Mouse (Mus musculus) forebrain, embryonic 12.5 days (tissue): ENCODE data around the gene Rhbdf2. TPM values are rescaled to one million over a fixed set of nuclear protein-coding genes. Genes with fewer than 3 reads are reported as not detected.

ENCODE experiments used
- ATAC-seq: fragments of 200-750 bp; cut with Nextera tagmentation; 2 replicates; pipeline ENCODE4 v1.8.0; 2017; ENCODE audit warnings: moderate TSS enrichment; ENCODE audit not compliant: low FRiP score
- H3K27ac ChIP-seq: fragments of 300-500 bp; sonication (generic); 2 replicates; pipeline ENCODE4 v1.5.1; 2016; ENCODE audit warnings: mild to moderate bottlenecking
- H3K27me3 ChIP-seq: fragments of 300-500 bp; sonication (generic); 2 replicates; pipeline ENCODE4 v1.6.1; 2016; ENCODE audit warnings: mild to moderate bottlenecking
- H3K36me3 ChIP-seq: fragments of 300-500 bp; sonication (generic); replicated peaks from 2 replicates; pipeline ENCODE4 v1.6.1; 2016; ENCODE audit warnings: mild to moderate bottlenecking
- H3K4me1 ChIP-seq: fragments of 300-500 bp; sonication (generic); 2 replicates; pipeline ENCODE4 v1.6.1; 2016
- H3K4me2 ChIP-seq: fragments of 300-500 bp; sonication (generic); 2 replicates; pipeline ENCODE4 v1.6.1; 2016; ENCODE audit warnings: mild to moderate bottlenecking, moderate library complexity
- H3K4me3 ChIP-seq: fragments of 300-500 bp; sonication (generic); replicated peaks from 2 replicates; pipeline ENCODE4 v1.5.1; 2016; ENCODE audit warnings: mild to moderate bottlenecking
- H3K9ac ChIP-seq: fragments of 300-500 bp; sonication (generic); 2 replicates; pipeline ENCODE4 v1.6.1; 2016; ENCODE audit warnings: mild to moderate bottlenecking
- H3K9me3 ChIP-seq: fragments of 300-500 bp; sonication (generic); 2 replicates; pipeline ENCODE4 v1.6.1; 2016
- WGBS: fragments of 180-500 bp; shearing (Covaris S2); methylation state at CpG from one replicate; pipeline ENCODE4 v1.1.7; 2016; 5-methylcytosine and 5-hydroxymethylcytosine counted together
- polyA plus RNA-seq: library from polyadenylated mRNA; unstranded; fragments of >200 nt; fragmentation: Nextera tagmentation; extraction: Ambion mirVana; gene quantifications from 2 replicates; pipeline ENCODE4 v1.2.1, GENCODE M21; 2016

Gene Rhbdf2
- polyA plus RNA-seq, 1 experiment from 2014 or later: 1.9 TPM

DNA sequence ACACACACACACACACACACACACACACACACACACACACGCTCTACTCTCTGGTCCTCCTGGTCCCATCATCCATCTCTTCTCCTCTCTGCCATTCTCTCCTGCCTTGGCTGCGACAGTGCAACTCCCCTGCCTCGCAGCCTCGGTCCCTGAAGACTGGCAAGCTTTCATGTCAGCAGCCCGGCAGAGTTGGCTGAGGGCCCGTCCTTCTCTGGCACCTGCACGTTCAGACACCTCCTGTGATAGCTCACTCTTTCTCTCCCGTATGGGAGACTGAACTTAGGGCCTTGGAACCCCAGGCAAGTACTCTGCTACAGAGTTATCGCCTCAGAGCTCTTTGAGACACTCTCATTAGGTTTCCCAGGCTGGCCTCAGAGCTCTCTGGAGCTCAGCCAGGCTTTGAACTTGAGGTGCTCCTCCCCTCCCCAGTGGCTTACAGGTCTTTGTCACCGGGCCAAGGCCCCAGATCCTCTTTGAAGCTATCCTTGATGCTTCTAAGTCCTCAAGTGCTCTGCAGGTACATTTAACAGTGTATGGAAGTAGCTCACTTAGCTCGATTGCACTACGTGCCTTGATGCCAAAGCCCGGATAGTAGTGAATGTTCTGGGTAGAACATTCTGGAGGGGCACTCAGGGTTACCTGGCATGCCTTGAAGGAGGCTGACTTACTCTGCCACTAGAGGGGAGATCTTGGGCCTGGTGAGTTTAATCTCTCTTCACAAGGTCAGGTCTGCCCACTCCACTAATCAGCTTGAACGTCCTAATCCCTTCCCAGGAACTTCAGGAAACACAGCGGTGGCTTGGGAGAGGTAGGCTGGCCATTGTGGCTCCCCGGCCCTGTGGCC lies 29.8 kb upstream of the Rhbdf2 start:
- H3K27me3 ChIP-seq: peaks cover 50% of the 10 kb centered on the region
- peaks cover 51% of the 10 kb centered on the region for H3K4me1 ChIP-seq
- H3K4me3 ChIP-seq: peak overlapping the region; percentile 34

DNA sequence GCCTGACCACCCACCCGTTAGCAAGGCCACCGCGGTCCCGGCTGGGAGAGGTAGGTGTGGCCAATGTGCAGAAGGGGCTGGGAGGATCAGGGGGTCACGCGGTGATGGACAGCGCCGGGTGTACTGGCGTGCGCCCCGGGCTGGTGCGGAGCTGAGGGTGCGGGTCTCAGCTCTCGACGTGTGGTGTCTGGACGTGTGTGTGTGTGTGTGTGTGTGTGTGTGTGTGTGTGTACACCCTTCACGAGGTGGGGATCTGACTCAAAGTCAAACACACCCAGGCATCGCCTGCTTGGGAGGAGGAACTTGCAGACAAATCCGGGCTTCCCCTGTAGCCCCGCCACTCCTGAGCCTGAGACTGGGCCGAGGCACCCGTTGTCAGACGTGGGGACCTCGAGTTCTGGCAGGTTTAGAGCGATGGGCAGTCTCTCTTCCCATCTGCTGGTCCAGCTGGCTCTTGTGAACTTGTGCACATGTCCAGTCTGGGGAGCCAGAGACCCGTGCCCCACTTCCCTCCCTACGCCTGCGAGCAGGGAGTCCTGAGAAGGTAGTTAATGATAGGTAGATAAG lies 27.5 kb upstream of the Rhbdf2 start, which contains the start of gene Cygb:
Cygb (minus strand) TSS at position 59 of the 567 bp plus-strand sequence.
- Histone ChIP-seq H3K9me3 (no peaks in the 10 kb centered on the region), H3K4me2 (peak within 1 kb of the TSS; percentile 92), H3K4me3 (peak within 1 kb of the TSS; percentile 51), H3K27ac (no peak within 1 kb of the TSS), H3K36me3 (no peaks in the 10 kb centered on the region), H3K9ac (peak within 1 kb of the TSS; percentile 63), H3K4me1 (peaks cover 32% of the 10 kb centered on the region), H3K27me3 (peaks cover 64% of the 10 kb centered on the region)
- 6% methylated on average over 28 of the region's 28 CpGs for WGBS
- ATAC-seq: 0 out of 2 replicates have a peak, but pooled peaks have one; percentile 34

More for the DNA sequence above, 29.8 kb upstream of the Rhbdf2 start:
- Histone ChIP-seq H3K27ac (peak overlapping the region; percentile 88), H3K4me2 (peak overlapping the region; percentile 55), H3K9ac (0 out of 2 replicates have a peak overlapping the region, but pooled peaks have one; percentile 36), H3K9me3 (no peaks in the 10 kb centered on the region), H3K36me3 (no peaks in the 10 kb centered on the region)
- ATAC-seq: no peak
- WGBS: 65% methylated on average over 16 of the region's 16 CpGs

DNA sequence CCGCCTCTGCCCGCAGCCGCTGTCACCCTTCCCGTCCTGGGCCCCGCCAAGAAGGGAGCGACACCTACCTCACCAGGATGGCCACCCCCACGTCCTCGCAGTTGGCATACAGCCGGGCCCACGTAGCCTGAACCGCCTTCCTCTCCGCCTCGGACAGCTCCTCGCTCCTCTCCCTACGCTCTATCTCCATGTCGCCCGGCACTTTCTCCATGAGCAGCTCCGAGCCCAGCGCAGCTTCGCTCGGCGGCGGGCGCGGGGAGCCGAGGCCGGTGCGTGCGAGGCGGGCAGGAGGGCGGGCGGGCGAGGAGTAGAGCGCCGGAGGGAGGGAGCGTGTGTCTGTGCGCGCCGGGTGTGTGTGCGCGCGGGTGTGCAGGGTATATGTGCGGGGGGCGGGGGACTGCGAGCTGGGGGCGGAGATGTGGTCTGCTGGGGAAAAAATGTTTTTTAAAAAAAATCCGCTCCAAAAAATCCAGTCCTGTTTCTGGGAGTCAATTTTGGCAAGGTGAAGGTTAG lies 26.9 kb upstream of the Rhbdf2 start:
- WGBS: under 1% methylated on average over 45 of the region's 47 CpGs
- peak overlapping the region; percentile 51 for H3K4me3 ChIP-seq
- no peak for ATAC-seq
- H3K4me2 ChIP-seq: peak overlapping the region; percentile 92
- no peak overlapping the region for H3K27ac ChIP-seq
- no peaks in the 10 kb centered on the region for H3K36me3 ChIP-seq
- peak overlapping the region; percentile 63 for H3K9ac ChIP-seq
- H3K9me3 ChIP-seq: no peaks in the 10 kb centered on the region
- peaks cover 32% of the 10 kb centered on the region for H3K4me1 ChIP-seq
- peaks cover 67% of the 10 kb centered on the region for H3K27me3 ChIP-seq

DNA sequence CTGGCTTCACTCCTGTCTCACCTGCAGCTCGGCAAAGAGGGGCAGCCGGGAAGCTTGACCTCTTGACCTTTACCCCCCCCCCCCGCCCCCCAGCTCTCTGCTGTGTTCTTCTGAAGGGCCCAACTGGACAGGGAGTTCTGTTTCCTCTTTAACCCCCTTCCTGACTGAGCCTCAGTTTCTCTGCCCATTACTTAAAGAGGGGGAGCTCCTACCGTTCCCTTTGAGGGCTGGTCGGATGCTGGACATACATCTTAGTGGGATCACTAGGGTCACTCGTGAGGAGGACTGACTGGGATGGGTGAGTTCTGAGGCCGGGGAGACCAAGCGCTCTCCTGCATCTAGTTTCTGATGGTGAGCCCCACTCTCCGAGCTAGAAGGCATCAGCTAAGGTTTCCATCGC lies 26.4 kb upstream of the Rhbdf2 start, which contains the start of gene Prcd:
Prcd (plus strand) TSS at position 301 of the 400 bp plus-strand sequence.
- H3K27me3 ChIP-seq: peaks cover 67% of the 10 kb centered on the region
- peaks cover 31% of the 10 kb centered on the region for H3K4me1 ChIP-seq
- peak within 1 kb of the TSS; percentile 92 for H3K4me2 ChIP-seq
- WGBS: 3% methylated on average over 10 of the region's 10 CpGs
- H3K36me3 ChIP-seq: no peaks in the 10 kb centered on the region
- no peak within 1 kb of the TSS for H3K27ac ChIP-seq
- H3K9ac ChIP-seq: peak within 1 kb of the TSS; percentile 63
- ATAC-seq: no peak
- H3K9me3 ChIP-seq: no peaks in the 10 kb centered on the region
- H3K4me3 ChIP-seq: peak within 1 kb of the TSS; percentile 51

DNA sequence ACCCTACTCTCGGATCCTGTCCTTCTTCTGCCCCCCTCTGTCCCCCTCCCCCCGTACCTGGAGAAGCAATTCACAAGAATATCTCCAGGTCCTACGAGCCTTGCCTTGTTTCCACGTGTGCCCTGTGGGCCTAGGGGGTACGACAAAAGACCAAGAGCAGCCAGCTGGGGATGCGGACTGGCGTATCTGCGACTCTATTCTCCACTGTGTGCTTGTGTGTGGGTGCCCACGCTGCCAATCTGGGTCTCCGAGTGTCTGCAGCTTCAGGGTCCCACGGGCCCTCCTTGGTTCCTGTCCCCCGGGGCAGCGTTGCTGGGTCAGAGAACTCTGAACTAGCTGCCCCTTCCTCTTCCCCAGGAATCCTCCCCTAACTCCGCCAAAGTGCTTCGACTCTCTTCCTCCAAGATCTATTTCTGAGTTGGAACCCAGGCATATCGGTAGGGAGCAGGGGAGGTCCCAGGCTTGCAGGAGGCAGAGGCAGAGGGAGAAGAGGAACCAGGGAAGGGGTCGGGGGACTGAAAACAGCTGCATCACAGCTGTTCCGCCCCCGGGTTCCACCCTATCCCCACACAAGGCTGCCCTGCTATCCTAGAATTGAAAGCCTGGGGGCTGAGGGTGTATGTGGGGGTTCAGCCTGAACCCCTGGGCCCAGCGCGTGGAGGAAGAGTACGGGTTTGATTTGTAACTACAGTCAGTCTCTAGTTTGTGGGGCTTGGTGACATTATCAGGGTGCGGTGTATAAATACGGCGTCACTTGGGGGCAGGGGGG lies 25.7 kb upstream of the Rhbdf2 start:
- peak overlapping the region; percentile 51 for H3K4me3 ChIP-seq
- no peak overlapping the region for H3K27ac ChIP-seq
- peaks cover 72% of the 10 kb centered on the region for H3K27me3 ChIP-seq
- peak overlapping the region; percentile 92; the same call in 1 of the 2 replicates for H3K4me2 ChIP-seq
- no peak overlapping the region for H3K9ac ChIP-seq
- ATAC-seq: no peak
- no peaks in the 10 kb centered on the region for H3K36me3 ChIP-seq
- peaks cover 26% of the 10 kb centered on the region for H3K4me1 ChIP-seq
- H3K9me3 ChIP-seq: no peaks in the 10 kb centered on the region
- WGBS: 62% methylated on average over 25 of the region's 25 CpGs

DNA sequence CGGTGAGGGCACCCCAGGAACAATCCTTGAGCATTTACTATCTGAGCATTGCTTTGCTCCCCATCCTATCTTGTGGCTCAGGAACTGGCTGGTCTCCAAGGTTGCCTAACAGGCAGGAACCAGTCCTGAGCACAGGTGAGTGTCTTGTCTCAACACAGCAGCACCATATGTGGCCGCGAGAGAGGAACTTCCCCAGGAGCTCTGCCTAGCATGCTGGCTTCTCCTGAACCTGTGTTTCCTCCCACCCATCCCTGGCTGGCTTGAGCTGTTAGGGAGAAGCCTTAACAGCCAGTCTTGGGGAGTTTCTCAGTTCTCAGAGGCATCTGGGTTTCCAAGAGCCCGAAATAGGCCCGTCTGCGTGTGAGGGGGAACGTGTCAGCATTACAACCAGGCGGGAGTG lies 24.5 kb upstream of the Rhbdf2 start:
- Histone ChIP-seq H3K36me3 (no peaks in the 10 kb centered on the region), H3K9me3 (no peaks in the 10 kb centered on the region), H3K9ac (no peak overlapping the region), H3K27me3 (peaks cover 75% of the 10 kb centered on the region), H3K27ac (no peak overlapping the region), H3K4me1 (peaks cover 19% of the 10 kb centered on the region), H3K4me3 (no peak overlapping the region), H3K4me2 (no peak overlapping the region)
- ATAC-seq: no peak
- WGBS: 86% methylated on average over 8 of the region's 8 CpGs

DNA sequence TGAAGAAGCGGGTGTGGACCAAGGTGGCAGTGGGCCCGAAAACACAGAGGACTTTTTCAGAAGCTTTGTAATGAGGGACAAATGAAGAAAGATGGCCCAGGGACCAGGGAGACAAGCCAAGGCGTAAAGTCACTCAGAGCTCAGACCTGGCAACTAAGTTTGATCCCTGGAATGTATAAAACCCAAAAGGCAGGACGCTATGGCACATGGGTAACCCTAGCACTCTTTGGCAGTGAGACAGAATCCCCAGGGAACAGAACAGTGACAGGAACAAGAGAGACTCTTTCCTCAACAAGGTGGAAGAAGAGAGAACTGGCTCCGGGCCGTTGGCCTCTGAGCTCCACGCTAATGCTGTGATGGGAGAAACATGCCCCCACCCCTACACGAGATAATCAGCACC lies 24.0 kb upstream of the Rhbdf2 start:
- ATAC-seq: no peak
- Histone ChIP-seq H3K4me2 (no peak overlapping the region), H3K4me3 (no peak overlapping the region), H3K27ac (no peak overlapping the region), H3K9ac (no peak overlapping the region), H3K27me3 (peaks cover 70% of the 10 kb centered on the region), H3K4me1 (peaks cover 19% of the 10 kb centered on the region), H3K9me3 (no peaks in the 10 kb centered on the region), H3K36me3 (no peaks in the 10 kb centered on the region)
- WGBS: 88% methylated on average over 8 of the region's 8 CpGs

DNA sequence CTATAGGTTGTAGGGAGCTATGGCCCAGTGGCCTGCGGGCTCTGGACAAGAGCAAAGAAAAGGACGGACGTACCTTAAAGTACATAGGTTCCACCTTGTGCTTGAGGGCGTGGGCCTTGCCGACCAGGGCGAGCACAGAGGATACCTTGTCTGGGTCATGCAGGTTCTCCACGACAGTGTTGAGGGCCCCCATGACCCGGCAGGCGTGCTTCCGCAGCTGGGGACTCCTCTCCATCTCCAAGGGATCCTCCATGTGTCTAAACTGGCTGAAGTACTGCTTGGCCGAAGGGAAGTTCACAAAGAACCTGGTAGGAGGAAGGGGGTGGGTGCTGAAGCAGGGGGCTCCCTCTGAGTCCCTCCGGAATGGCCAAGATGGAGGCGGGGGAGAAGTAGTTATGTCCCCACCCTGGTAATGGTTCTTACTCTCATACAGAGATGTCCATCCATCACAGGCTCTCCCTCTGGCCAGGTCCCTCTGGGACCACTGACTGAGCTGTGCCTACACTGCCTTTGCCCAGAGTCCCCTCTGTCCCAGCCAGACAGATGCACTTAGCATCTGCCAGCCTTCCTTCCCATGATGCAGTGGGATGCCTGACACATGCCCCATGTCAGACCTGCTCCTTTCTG lies 23.0 kb upstream of the Rhbdf2 start:
- H3K27me3 ChIP-seq: peaks cover 64% of the 10 kb centered on the region

DNA sequence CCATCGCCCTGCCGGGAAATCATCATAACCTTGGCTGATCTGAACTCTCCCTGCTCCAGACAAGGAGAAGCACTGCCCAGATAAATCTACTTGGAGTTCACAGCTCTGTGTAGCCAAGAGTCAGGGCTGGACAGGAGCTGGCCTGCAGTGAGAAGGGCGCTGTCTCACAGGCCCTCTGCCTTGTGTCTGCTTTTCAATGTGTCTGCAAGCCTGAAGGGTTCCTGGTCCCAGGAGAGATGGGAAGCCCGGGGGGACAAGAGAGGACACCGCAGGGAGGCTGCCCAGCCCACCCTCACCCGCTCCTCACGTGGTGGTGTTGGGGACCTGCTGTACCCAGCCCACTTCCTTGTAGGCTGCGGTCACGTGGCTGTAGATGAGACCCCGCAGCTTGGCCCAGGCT lies 22.2 kb upstream of the Rhbdf2 start:
- peaks cover 55% of the 10 kb centered on the region for H3K27me3 ChIP-seq
- no peak for ATAC-seq
- H3K4me1 ChIP-seq: peaks cover 19% of the 10 kb centered on the region
- H3K36me3 ChIP-seq: no peaks in the 10 kb centered on the region
- H3K27ac ChIP-seq: no peak overlapping the region
- no peak overlapping the region for H3K4me3 ChIP-seq
- WGBS: 75% methylated on average over 10 of the region's 10 CpGs
- H3K9ac ChIP-seq: no peak overlapping the region
- no peak overlapping the region for H3K4me2 ChIP-seq
- no peaks in the 10 kb centered on the region for H3K9me3 ChIP-seq

More for the DNA sequence above, 23.0 kb upstream of the Rhbdf2 start:
- Histone ChIP-seq H3K9ac (no peak overlapping the region), H3K27ac (no peak overlapping the region), H3K4me2 (no peak overlapping the region), H3K36me3 (no peaks in the 10 kb centered on the region), H3K4me1 (peaks cover 19% of the 10 kb centered on the region), H3K9me3 (no peaks in the 10 kb centered on the region), H3K4me3 (no peak overlapping the region)
- no peak for ATAC-seq
- 90% methylated on average over 13 of the region's 13 CpGs for WGBS

DNA sequence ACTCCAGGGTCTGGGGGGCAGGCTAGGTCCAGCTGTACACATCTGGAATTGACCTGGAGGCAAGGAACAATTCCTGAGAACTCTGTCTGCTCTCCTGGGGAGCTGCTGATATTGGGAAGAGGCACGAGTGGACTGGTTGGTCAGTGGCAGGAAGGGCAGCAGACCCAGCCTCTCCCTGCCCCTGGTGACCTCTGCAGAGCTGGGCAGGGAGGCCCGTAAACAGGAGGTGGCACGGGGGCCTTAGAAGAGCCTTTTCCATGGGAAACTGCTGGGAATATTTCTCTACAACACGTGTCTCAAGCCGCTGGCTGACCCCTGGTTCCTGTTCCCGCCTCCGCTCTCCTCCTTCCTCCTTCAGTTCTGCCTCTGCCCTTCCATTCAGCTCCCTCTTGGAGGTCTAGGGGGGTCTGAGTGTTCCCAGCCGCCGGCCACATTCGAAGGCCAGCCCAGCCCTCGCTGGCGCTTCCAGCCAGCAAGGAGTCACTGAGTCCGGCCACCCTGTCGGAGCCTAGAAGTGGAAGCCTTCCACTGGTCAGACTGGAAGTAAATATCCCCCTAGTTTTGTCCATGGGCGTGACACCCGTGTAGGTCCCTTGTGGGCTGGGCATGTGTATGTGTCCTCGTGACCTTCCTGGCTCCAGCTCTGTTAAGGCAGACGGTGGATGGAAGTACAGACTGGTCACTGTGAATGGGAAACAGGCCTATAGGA lies 21.5 kb upstream of the Rhbdf2 start:
- 65% methylated on average over 18 of the region's 18 CpGs for WGBS
- H3K4me2 ChIP-seq: no peak overlapping the region
- H3K4me1 ChIP-seq: peaks cover 19% of the 10 kb centered on the region
- H3K27ac ChIP-seq: no peak overlapping the region
- no peak overlapping the region for H3K9ac ChIP-seq
- H3K27me3 ChIP-seq: peaks cover 49% of the 10 kb centered on the region
- ATAC-seq: no peak
- no peaks in the 10 kb centered on the region for H3K36me3 ChIP-seq
- no peaks in the 10 kb centered on the region for H3K9me3 ChIP-seq
- no peak overlapping the region for H3K4me3 ChIP-seq

DNA sequence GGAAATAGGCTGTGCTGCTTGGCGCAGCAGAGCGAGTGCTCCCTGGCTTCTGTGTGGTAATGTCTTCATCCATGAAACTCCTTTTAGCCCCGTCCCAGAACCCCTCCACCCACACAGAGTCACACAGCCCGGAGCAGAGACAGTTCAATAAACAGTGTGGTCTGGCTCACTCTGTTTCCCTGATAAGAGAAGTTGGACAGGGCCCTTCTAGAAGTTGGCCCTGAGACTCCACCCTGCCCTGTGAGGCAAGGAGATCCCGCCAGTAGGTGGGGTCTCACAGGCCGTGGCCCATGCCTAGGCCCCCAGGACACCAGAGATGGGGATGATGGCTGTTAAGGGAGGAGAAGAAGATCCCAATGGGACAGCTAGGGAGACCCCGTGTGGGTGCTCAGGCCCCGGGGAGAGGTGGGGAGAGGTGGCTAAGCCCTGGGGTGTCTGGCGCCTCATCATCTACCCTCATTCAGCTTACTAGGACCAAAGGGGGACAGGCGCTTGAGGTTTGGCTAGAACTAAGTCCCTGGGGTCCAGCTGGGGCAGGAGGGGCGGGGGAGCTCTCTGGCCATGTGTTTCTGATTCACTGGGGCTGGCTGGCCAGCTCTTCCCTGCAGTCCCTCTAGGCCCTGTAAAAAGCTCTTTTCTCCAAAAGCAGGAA lies 20.6 kb upstream of the Rhbdf2 start:
- Histone ChIP-seq H3K36me3 (no peaks in the 10 kb centered on the region), H3K27ac (no peak overlapping the region), H3K4me2 (no peak overlapping the region), H3K4me3 (no peak overlapping the region), H3K4me1 (peaks cover 16% of the 10 kb centered on the region), H3K9me3 (no peaks in the 10 kb centered on the region), H3K9ac (no peak overlapping the region), H3K27me3 (peaks cover 40% of the 10 kb centered on the region)
- no peak for ATAC-seq
- 67% methylated on average over 11 of the region's 11 CpGs for WGBS
